Mouse (Mus musculus) testis, adult 2 months (tissue): ENCODE results near the gene Dctpp1. TPM values are rescaled to one million over a fixed set of nuclear protein-coding genes. Genes with fewer than 3 reads are reported as not detected.
A peak's percentile ranks its signal among the peaks of the same experiment; 100 is the strongest.

Experiments used
- H3K27ac ChIP-seq: fragments of 200-500 bp; 2 replicates; pipeline ENCODE4 v1.5.1; 2012; ENCODE audit warnings: low read depth, low read length; ENCODE audit not compliant: control insufficient read depth, insufficient read depth
- H3K27me3 ChIP-seq: fragments of 200-500 bp; 2 replicates; pipeline ENCODE4 v1.6.1; 2012; ENCODE audit warnings: mild to moderate bottlenecking, low read length, moderate library complexity; ENCODE audit not compliant: control insufficient read depth, insufficient read depth
- H3K36me3 ChIP-seq: fragments of 200-500 bp; 2 replicates; pipeline ENCODE4 v1.6.1; 2012; ENCODE audit warnings: mild to moderate bottlenecking, low read length; ENCODE audit not compliant: control insufficient read depth, insufficient read depth
- H3K4me1 ChIP-seq: fragments of 200-500 bp; 2 replicates; pipeline ENCODE4 v1.6.1; 2012; ENCODE audit warnings: low read length; ENCODE audit not compliant: control insufficient read depth, insufficient read depth
- H3K4me3 ChIP-seq: fragments of 200-500 bp; 2 replicates; pipeline ENCODE4 v1.5.1; 2012; ENCODE audit warnings: low read depth, mild to moderate bottlenecking, low read length, moderate library complexity, mixed read lengths; ENCODE audit not compliant: control insufficient read depth
- CTCF ChIP-seq: fragments of 200-500 bp; IDR thresholded peaks from 2 replicates; pipeline ENCODE4 v1.5.1; 2012; ENCODE audit warnings: low read depth, mild to moderate bottlenecking, inconsistent platforms, low read length, moderate library complexity; ENCODE audit not compliant: control insufficient read depth, insufficient read depth, insufficient replicate concordance
- POLR2A ChIP-seq: fragments of 200-500 bp; IDR thresholded peaks from 2 replicates; pipeline ENCODE4 v1.6.1; 2012; ENCODE audit warnings: low read depth, mild to moderate bottlenecking, inconsistent platforms, low read length, moderate library complexity; ENCODE audit not compliant: control insufficient read depth
- polyA plus RNA-seq: library from polyadenylated mRNA; depleted of rRNA; stranded (reverse); fragments of >200 nt; gene quantifications from 2 replicates; pipeline ENCODE4 v1.2.3, GENCODE M21; 2012

Dctpp1 gene
- polyA plus RNA-seq, 1 experiment = 22.2 TPM

DNA sequence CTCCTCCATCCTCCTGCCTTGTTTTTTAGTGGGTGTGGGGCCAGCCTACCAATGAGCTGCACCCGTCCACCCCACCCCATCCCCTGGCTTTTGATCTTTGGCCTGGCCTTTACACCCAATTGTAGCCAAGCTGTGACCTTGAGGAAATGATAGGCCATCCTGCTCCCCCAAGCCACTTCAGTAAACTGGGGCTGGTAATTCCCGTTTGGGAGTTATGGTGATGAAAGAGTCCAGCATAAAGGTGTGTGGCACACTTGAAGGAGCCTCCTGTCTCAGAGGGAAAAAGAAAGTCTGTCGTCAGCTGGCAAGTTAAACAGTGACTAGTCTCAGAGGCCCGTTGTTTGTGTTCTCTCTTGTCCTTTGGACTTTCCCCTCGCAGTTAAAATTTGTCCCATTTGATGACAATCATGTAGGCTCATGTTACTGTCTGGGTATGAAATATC lies 16.0 kb upstream of the Dctpp1 start:
- no peak overlapping the region for H3K27ac ChIP-seq
- H3K36me3 ChIP-seq = peaks cover 2% of the 10 kb centered on the region
- no peak overlapping the region for H3K4me3 ChIP-seq
- TF ChIP-seq POLR2A (no peak), CTCF (no peak)
- H3K4me1 ChIP-seq = peaks cover 10% of the 10 kb centered on the region
- H3K27me3 ChIP-seq = no peaks in the 10 kb centered on the region

DNA sequence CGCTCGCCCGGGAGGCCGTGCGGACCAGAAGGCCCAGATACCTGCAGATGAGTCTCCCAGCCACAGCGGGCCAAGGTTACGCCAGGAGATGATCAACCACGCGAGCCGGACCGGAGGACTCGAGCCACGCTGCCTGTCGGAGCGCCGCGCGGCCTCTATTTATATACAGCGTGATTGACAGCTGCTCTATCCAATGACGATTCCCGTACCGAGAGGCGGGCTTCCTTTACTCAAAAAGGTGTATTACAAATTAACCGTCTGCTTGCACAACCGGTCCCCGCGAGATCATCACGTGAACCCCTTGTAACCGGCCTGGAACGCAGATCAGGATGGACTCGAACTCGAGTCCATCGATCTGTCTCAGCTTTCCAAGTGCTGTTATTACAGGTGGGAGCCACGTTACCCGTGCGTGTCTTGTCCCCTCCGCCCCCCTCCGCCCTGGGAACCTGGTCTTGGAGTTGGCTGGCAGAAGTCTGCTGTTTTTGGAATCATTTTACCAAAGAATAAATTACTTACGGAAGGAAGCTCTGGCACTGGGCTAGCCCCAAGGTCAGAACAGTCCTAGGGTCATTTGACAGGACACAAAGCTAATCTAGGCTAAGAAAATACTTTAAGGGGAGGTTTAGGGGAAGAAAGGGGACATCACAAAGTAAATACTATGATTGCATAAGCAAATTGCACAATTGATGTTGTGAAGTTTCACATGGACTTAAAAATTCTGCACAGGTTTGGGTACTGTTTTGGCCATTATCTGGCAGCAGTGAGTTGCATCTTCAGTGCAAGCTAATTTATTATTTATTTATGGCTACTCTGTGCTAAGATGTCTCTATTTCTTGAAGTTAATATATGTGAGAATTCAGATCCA lies 13.6 kb upstream of the Dctpp1 start, which contains the start of gene Sephs2:
Sephs2 (minus strand) TSS at position 131 of the 865 bp plus-strand sequence.
- peak within 1 kb of the TSS; percentile 95 for H3K4me3 ChIP-seq
- H3K36me3 ChIP-seq = peaks cover 2% of the 10 kb centered on the region
- H3K4me1 ChIP-seq = peaks cover 10% of the 10 kb centered on the region
- TF ChIP-seq POLR2A = peak; percentile 99
- TF ChIP-seq CTCF = no peak
- H3K27ac ChIP-seq = peak within 1 kb of the TSS; percentile 86
- no peaks in the 10 kb centered on the region for H3K27me3 ChIP-seq

DNA sequence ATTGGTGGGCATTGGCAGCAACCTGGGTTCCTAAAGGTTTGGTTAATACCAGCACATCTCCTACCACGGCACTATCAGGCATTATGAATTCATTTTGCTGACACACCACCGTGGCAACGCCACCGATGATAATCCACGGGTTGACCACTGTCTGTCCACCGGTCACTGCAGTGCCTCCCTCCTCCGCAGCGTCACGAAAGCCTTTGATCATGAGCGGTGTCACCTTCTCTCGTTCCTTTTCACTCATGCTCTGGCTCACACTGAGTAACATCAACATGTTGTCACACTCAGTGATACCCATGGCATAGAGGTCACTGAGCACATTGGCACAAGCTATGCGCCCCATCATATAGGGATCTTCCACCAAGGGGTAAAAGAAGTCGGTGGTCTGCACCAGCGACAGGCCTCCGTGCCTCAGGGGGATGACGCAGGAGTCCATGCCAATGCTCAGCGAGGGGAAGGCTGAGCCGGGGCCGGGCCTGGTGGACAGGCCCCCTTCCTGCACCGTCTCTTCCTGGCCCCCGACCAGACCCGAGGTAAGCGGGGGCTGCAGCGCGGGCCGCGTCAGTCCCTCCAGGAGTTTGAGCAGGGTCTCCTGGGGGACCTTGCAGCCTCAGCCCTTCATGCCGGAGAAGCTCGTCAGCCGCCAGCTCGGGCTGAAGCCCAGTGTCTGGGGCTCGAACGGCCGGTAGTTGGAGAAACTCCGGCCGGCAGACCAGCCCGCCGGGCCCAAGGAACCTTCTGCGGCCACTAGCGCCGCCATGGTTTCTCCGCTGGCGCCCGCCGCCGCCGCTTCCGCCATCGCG lies 12.8 kb upstream of the Dctpp1 start:
- TF ChIP-seq POLR2A = peak; percentile 42; the same call in 1 of the 2 replicates
- no peak for TF ChIP-seq CTCF
- Histone ChIP-seq H3K36me3 (peaks cover 2% of the 10 kb centered on the region), H3K4me3 (peak overlapping the region; percentile 95), H3K27ac (peak overlapping the region; percentile 86), H3K4me1 (peaks cover 8% of the 10 kb centered on the region), H3K27me3 (no peaks in the 10 kb centered on the region)

DNA sequence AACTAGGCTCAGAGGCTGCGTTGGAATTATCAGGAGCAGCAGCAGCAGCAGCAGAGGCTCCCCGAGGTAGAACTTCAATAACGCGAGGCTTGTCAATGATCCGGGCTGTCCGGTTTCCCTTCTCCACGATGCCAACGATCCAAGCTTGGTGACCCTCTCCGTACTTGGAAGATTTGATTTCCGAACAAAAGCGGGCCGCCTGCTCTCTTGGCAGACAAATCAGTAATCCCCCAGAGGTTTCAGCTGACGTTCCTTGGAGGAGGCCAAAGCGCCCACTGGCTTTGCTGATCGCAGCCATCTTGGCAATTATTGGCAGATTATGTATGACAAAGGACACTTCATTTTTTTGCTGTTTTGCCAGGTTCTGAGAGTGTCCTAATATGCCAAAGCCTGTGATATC lies 12.1 kb upstream of the Dctpp1 start:
- Histone ChIP-seq H3K27me3 (no peaks in the 10 kb centered on the region), H3K27ac (peak overlapping the region; percentile 44), H3K4me3 (peak overlapping the region; percentile 95), H3K4me1 (peaks cover 7% of the 10 kb centered on the region), H3K36me3 (peaks cover 2% of the 10 kb centered on the region)
- TF ChIP-seq POLR2A = no peak
- TF ChIP-seq CTCF = no peak

DNA sequence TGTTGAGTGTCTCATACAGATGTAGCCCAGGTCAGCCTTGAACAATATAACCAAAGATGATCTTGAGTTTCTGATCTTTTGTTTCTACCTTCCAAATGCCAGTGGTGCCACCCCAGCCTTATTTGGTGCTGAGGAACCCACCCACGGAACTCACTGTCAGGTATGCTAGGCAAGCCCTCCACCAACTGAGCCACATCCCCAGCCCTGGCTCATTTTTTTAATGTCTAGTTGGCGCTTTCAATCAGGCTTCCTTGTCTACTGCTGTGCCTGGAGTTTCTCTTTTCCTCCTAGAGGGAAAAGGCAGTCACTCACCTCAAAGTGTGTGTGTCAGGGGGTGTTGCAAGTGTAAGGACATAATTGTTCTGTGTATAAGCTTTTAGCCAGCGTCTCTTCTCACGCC lies 10.6 kb upstream of the Dctpp1 start:
- Histone ChIP-seq H3K27me3 (no peaks in the 10 kb centered on the region), H3K4me3 (peak overlapping the region; percentile 71), H3K4me1 (peaks cover under 1% of the 10 kb centered on the region), H3K36me3 (peaks cover 2% of the 10 kb centered on the region), H3K27ac (no peak overlapping the region)
- TF ChIP-seq POLR2A (no peak), CTCF (no peak)

DNA sequence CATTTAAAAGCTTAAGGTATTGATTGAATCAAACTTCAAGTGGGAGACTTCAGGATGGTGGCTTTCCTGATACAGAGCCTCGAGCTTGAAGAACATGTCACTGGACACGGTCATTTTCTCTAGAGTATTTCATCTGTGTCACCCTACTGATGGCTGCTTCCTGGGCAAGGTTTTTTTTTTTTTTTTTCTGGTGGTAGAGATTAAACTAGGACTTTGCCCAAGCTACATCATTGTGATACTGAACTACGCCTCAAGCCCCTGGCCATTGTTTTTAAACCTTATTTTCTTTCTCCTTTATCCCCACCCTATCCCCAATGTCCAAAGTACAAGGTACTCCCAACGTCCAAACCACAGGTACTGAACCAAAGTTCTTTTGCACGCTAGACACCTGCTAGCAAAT lies 10.2 kb upstream of the Dctpp1 start:
- H3K27ac ChIP-seq = no peak overlapping the region
- H3K36me3 ChIP-seq = peaks cover 2% of the 10 kb centered on the region
- TF ChIP-seq CTCF (no peak), POLR2A (no peak)
- H3K4me1 ChIP-seq = no peaks in the 10 kb centered on the region; the same call in 1 of the 2 replicates
- H3K4me3 ChIP-seq = peak overlapping the region; percentile 71; the same call in 1 of the 2 replicates
- H3K27me3 ChIP-seq = no peaks in the 10 kb centered on the region

DNA sequence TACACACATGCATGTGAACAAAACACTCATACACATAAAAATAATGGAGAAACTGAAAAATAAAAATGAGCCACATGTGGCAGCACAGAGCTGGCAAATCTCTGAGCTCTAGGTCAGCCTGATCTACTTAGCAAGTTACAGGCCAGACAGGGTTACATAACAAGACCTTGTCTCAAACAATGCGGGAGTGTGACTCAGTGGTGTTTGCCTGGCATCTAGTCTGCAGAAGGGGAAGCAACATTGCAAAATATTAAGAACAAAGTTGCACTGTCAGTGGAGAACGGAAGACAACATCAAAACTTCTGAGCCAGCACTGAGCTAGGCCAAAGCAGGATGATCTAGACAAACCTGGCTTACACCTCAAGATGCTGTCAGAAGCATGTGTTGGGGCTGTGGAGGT lies 9.7 kb upstream of the Dctpp1 start:
- Histone ChIP-seq H3K4me1 (no peaks in the 10 kb centered on the region; the same call in 1 of the 2 replicates), H3K27me3 (no peaks in the 10 kb centered on the region), H3K36me3 (peaks cover 2% of the 10 kb centered on the region), H3K4me3 (no peak overlapping the region; the same call in 1 of the 2 replicates), H3K27ac (no peak overlapping the region)
- TF ChIP-seq CTCF = no peak
- TF ChIP-seq POLR2A = no peak
